ENCODE assay signal across 8 mouse cellular contexts in genomic region chr2:180042256-180042857, GRCm38 (mm10). TPM values are rescaled to one million over a fixed set of nuclear protein-coding genes. Genes with fewer than 3 reads are reported as not detected.
DNase-seq lines count a peak whose midpoint lies in the region; ATAC-seq lines count a peak whose summit lies in the region.

Psma7 (minus strand) TSS chr2:180042433.
Ss18l1 (plus strand) TSS chr2:180042509.

- peaks cover 19% of the 10 kb centered on the region for H3K36me3 ChIP-seq in hindbrain, embryonic 14.5 days (replicated peaks; ENCODE audit: control insufficient read depth, insufficient read depth)

- H3K4me2 ChIP-seq in hindbrain, embryonic 14.5 days (replicated peaks) = peak within 1 kb of the TSS; percentile 63

- peak within 1 kb of the TSS; percentile 95 for H3K9ac ChIP-seq in hindbrain, embryonic 14.5 days

- H3K27me3 ChIP-seq in hindbrain, embryonic 14.5 days (ENCODE audit: control insufficient read depth, insufficient read depth, low read length) = no peaks in the 10 kb centered on the region

- peaks cover 36% of the 10 kb centered on the region for H3K4me1 ChIP-seq in hindbrain, embryonic 14.5 days (replicated peaks; ENCODE audit: control insufficient read depth, insufficient read depth, low read length)

- H3K27ac ChIP-seq in hindbrain, embryonic 14.5 days = peak within 1 kb of the TSS; percentile 96

- no peaks in the 10 kb centered on the region for H3K9me3 ChIP-seq in hindbrain, embryonic 14.5 days (ENCODE audit: control insufficient read depth, low read length)

- under 1% methylated on average over 74 of the region's 78 CpGs for WGBS in hindbrain, embryonic 14.5 days

- ATAC-seq in hindbrain, embryonic 14.5 days (ENCODE audit: low FRiP score) = peak; percentile 95

- H3K4me3 ChIP-seq in hindbrain, embryonic 14.5 days (replicated peaks; ENCODE audit: low read length) = peak within 1 kb of the TSS; percentile 98

- DNase-seq in T-cell, adult 2 months (ENCODE audit: low spot score) = peak; percentile 86
- peak; percentile 93 to 97 for DNase-seq in cerebellum, postnatal 25 days
- DNase-seq in frontal cortex, postnatal 36 days (ENCODE audit: low spot score in 2 of 2) = peak; percentile 85 to 89
- peak; percentile 93 for DNase-seq in hindbrain, embryonic 14.5 days (ENCODE audit: low spot score)
- DNase-seq in left cerebral cortex, adult 11 months (ENCODE audit: low spot score) = peak; percentile 82
- peak; percentile 92 to 94 for DNase-seq in lung, postnatal 4 days
- DNase-seq in retina, postnatal 1 day = peak; percentile 95
- peak; percentile 81 to 85 for DNase-seq in urinary bladder, adult 18-20 months (ENCODE audit: low spot score in 2 of 2)

RNA-seq across cellular contexts. Expression of gene Psma7, which starts in this region (rescaled TPM):
- 515 and 631 TPM in 2 replicates for polyA plus RNA-seq in hindbrain, embryonic 14.5 days (2014; fragmentation: Nextera tagmentation; extraction: Ambion mirVana)

RNA-seq across cellular contexts. Expression of gene Ss18l1, which starts in this region (rescaled TPM):
- 54.2 and 57.2 TPM in 2 replicates for polyA plus RNA-seq in hindbrain, embryonic 14.5 days (2014; fragmentation: Nextera tagmentation; extraction: Ambion mirVana)

Comparison
In these comparisons a context has a peak if more than half of its experiments do, and no peak if none do; other contexts are left out.
1. Peak in every context shown above with its lines: DNase-seq, ATAC-seq, H3K4me3 ChIP-seq and H3K27ac ChIP-seq.